Mouse (Mus musculus): ENCODE measurements around the gene Dap. TPM values are rescaled to one million over a fixed set of nuclear protein-coding genes. Genes with fewer than 3 reads are reported as not detected.
A peak's percentile ranks its signal among the peaks of the same experiment; 100 is the strongest.

Dap gene
- total RNA-seq, 2 experiments from 2014 or later: 10.0 to 11.7 TPM

- intact Hi-C loops (cut with DNase I): no loop called here
- DNase-seq (ENCODE audit: extremely low spot score in 1 of 2, low spot score in 2 of 2): no peak
Measured at GRCm38 (mm10) chr15:31235794-31236548, 11.9 kb downstream of the Dap start.

GRCm38 (mm10) chr15:31236549-31236907 lies 12.4 kb downstream of the Dap start:
- no peak for DNase-seq (ENCODE audit: extremely low spot score in 1 of 2, low spot score in 2 of 2)
- intact Hi-C loops (cut with DNase I): no loop called here

DNA sequence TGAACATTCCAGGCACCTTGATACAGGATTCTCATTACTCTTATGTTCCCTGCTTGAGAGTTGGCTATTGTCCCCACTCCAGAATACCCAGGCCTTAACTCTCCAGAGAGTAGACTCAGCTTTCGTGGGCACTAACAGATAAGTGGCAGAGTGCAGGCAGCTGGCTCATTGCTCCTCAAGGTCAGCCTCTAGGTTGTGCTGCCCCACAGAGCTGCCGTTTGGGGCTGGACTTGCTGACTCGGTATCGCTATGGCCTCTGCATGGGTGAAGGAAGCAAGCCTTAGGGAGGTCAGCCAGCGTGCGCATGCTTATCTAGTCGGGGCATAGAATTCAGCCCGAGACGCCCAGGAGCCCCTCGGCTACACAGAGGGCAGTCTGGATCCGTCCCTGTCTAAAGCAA lies 13.3 kb downstream of the Dap start:
- intact Hi-C loops (cut with DNase I): no loop called here
- no peak for DNase-seq (ENCODE audit: extremely low spot score in 1 of 2, low spot score in 2 of 2)

DNA sequence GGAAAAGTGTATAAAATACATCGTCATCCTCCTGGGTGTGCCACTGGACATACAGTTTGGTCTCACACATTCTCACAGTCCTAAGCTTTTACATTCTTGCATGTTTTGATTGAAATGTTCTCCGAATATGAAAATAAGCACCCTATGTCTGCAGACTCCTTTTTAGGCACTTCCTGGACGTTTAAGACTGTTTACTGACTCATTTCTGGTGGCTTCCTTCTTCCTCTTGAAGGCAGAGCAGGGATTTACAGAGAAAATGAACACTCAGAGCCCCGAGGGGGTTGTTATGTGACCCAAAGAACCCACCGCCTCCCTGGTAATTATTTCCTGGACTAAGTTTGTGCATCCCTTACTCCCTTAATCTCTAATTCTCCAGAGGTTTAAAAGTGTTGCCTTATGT lies 13.8 kb downstream of the Dap start:
- intact Hi-C loops (cut with DNase I): no loop called here
- DNase-seq (ENCODE audit: extremely low spot score in 1 of 2, low spot score in 2 of 2): no peak

DNA sequence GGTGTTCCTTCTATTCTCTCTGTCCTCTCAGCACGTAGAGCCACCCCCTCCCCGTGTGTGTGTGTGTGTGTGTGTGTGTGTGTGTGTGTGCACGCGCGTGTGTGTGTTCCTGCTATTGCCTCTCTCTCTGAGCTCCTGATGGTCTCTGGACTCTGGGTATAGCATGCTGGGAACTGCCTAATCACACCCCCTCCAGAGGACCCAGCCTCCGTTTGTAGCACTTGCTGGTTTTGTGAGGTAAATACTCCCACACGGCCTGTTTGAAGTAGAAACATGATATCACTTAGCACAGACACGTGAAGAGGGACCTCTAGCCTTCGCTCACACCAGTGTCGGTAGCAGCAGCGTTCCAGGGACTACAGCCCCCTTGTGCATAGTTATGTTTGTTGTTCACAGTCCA lies 14.5 kb downstream of the Dap start:
- intact Hi-C loops (cut with DNase I): no loop called here
- DNase-seq (ENCODE audit: extremely low spot score in 1 of 2, low spot score in 2 of 2): no peak

DNA sequence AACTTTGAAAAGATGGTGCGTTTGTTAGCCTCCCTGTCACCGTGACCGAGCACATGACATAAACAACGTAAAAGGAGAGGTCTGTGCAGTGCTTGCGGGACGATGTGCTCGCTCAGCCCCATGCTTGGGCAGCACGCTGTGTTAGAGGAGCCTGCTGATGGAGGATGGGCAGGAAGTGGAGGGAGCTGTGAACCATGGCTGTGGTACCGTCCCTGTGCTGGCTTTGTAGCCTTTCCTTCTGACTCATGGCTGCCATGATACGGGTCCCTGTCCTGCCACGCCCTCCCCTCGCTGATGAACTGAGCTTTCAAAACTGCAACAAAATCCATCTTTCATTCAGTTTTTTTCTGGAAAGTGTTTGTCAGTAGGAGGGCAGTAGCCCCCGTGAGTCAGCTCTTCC lies 15.6 kb downstream of the Dap start:
- intact Hi-C loops (cut with DNase I): no loop called here
- no peak for DNase-seq (ENCODE audit: extremely low spot score in 1 of 2, low spot score in 2 of 2)

DNA sequence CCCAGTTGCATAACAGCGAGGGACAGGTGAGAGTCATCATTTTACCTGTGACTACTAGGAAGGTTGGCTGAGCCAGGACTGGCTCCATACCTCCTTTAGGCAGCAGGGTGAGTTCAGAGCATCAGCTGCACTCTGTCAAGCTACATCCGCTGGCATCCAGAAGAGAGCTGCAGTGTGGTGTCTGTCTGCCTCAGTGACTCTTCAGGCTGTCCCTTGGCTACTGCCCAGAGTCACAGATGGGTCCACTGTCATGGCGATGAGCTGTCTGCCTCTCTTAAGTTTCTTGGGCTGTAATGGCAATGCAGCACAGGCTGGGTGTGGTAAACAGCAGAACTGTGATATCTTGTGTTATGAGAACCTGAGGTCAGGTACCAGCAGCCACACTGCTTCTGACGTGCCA lies 16.1 kb downstream of the Dap start:
- intact Hi-C loops (cut with DNase I): no loop called here
- no peak for DNase-seq (ENCODE audit: extremely low spot score in 1 of 2, low spot score in 2 of 2)

- DNase-seq (ENCODE audit: extremely low spot score in 1 of 2, low spot score in 2 of 2): no peak
- intact Hi-C loops (cut with DNase I): no loop called here
Measured at GRCm38 (mm10) chr15:31243260-31243659, 19.1 kb downstream of the Dap start.

DNA sequence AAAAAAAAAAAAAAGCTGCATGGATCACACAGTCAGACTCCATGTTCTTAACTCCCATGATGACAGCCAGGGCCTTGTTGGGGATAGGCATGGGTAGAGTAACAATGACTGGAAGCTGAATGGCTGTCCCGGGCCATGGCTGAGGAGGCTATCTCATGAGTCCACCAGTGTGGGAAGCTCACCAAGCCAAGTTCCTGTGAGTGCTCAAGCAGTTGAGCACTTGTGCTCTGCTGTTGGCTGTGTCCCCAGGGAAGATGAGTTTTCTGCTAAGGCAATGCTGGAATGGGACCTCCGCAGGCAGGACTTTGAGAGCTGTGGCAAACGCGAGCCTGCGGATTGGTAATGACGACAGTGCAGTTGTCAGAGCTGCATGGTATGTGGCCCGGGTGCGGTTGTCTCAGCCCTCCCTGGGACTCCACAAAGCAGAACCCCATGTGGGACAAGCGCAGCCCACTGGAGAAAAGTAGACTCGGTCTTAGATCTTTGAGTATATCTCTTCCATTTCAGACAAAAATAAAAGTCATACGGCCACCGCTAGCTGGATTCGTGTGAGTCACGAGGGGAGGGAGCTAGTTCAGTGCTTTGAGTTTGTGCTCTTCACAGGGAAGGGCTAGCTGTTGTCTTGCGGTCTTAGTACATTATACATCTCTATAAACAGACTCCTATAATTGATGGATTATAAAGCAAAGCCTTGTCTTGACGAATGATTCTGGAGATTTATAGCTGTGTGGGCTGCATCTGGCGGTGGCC lies 20.8 kb downstream of the Dap start:
- intact Hi-C loops (cut with DNase I): no loop called here
- DNase-seq (ENCODE audit: extremely low spot score in 1 of 2, low spot score in 2 of 2): no peak

- no peak for DNase-seq (ENCODE audit: extremely low spot score in 1 of 2, low spot score in 2 of 2)
- intact Hi-C loops (cut with DNase I): no loop called here
Measured at GRCm38 (mm10) chr15:31245934-31246333, 21.8 kb downstream of the Dap start.

DNA sequence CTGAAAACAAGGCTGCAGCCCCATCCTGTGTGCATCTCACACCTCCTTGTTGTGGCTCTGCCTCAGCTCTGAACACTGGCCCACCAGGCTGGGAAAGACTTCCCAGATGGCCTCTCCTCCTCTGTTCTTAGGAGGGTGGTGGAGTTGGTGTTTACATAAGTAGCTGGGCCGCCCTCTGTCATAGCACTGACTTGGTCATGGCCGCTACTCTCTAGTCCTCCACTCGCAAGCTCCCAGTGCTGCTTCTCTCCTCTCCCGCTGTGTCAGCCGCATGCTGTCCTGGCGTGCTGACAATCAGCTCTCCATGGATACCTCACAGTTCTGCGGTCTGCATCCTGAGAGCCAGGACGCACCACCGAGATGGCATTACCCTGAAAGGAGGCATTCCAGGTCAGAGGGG lies 22.9 kb downstream of the Dap start:
- intact Hi-C loops (cut with DNase I): no loop called here
- DNase-seq (ENCODE audit: extremely low spot score in 1 of 2, low spot score in 2 of 2): peak in 1 of 2 experiments; percentile 60

GRCm38 (mm10) chr15:31248882-31249281 lies 24.8 kb downstream of the Dap start:
- no peak for DNase-seq (ENCODE audit: extremely low spot score in 1 of 2, low spot score in 2 of 2)
- intact Hi-C loops (cut with DNase I): no loop called here

DNA sequence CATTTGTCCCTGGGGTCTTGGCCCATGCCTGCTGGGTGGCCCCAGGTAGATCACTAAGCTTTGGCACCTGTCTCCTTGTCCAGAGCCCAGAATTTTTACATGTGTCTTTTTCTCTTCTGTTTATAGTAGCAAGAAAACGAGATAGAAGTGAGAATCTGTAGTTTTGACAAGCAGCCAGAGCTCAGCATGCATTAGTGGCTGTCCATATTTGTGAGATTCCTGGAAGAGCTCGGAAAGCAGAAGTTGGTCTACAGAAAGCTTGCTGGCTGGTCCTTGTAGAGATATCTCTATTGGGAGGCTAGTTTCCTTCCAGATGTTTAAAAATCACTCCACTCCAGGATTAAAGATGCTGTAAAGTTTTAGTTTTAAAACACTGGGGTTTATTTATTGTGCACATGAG lies 25.9 kb downstream of the Dap start:
- intact Hi-C loops (cut with DNase I): loop anchor here (10.0 kb wide), 1 partner anchor 325 kb away; no protein-coding TSS in a partner anchor
- peak in 1 of 2 experiments; percentile 34 for DNase-seq (ENCODE audit: extremely low spot score in 1 of 2, low spot score in 2 of 2)

- DNase-seq (ENCODE audit: extremely low spot score in 1 of 2, low spot score in 2 of 2): no peak
- intact Hi-C loops (cut with DNase I): loop anchor here (10.0 kb wide), 1 partner anchor 326 kb away; no protein-coding TSS in a partner anchor
Measured at GRCm38 (mm10) chr15:31250676-31251075, 26.6 kb downstream of the Dap start.

- DNase-seq (ENCODE audit: extremely low spot score in 1 of 2, low spot score in 2 of 2): no peak
- intact Hi-C loops (cut with DNase I): loop anchor here (10.0 kb wide), 1 partner anchor 326 kb away; no protein-coding TSS in a partner anchor
Measured at GRCm38 (mm10) chr15:31251189-31251588, 27.1 kb downstream of the Dap start.

- DNase-seq (ENCODE audit: extremely low spot score in 1 of 2, low spot score in 2 of 2): no peak
- intact Hi-C loops (cut with DNase I): loop anchor here (10.0 kb wide), 1 partner anchor 328 kb away; no protein-coding TSS in a partner anchor
Measured at GRCm38 (mm10) chr15:31252590-31253311, 28.6 kb downstream of the Dap start.

DNA sequence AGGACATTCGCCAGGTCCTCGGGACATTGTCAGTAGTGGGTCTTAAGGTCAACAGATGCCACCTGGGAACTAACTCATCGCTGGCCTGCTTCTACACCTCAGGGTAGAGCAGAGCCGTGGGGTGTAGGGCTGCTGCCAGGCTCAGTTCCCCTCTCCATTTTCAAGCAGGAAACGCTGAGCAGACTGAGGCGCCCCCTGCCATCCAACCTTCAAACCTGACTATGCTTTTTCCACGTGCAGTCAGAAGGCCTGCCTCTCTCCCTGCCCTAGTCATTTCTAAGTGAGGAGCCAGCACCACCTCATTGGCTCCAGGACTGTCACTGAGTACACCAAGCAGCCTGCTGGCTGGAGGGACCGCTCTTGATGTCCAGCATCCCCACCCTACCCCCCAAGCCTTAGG lies 29.3 kb downstream of the Dap start:
- intact Hi-C loops (cut with DNase I): loop anchor here (10.0 kb wide), 1 partner anchor 329 kb away; no protein-coding TSS in a partner anchor
- DNase-seq (ENCODE audit: extremely low spot score in 1 of 2, low spot score in 2 of 2): no peak

DNA sequence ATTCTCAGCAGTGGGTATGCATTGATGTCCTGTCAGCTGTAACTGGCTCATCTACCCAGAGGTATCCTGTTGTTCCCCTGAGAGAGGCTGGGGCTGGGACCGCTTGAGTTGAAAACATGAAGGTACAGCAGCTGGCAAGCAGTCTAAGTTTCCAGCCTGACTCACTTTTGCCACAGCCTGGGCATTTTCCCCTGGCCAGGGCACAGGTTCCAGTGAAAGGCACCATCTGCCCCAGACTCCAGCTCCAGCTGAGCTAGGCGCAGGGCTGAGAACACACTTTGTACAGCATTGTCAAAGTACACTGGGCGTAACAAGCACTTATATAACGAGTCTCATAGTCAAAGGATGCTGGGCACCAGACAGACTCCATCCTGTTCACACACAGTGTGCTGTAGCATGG lies 29.8 kb downstream of the Dap start:
- no peak for DNase-seq (ENCODE audit: extremely low spot score in 1 of 2, low spot score in 2 of 2)
- intact Hi-C loops (cut with DNase I): loop anchor here (10.0 kb wide), 1 partner anchor 329 kb away; no protein-coding TSS in a partner anchor

GRCm38 (mm10) chr15:31254939-31255535 lies 30.9 kb downstream of the Dap start:
- intact Hi-C loops (cut with DNase I): loop anchor here (10.0 kb wide), 1 partner anchor 330 kb away; no protein-coding TSS in a partner anchor
- no peak for DNase-seq (ENCODE audit: extremely low spot score in 1 of 2, low spot score in 2 of 2)

All from left cerebral cortex, postnatal 10 days (tissue).